Mouse (Mus musculus) monocyte, adult 2 months (primary cell): ENCODE measurements around the gene Ccna2.
"Not testable (repeated sequence)": the region's sequence is repeated elsewhere in the genome, so short reads cannot be mapped to it uniquely, and the experiment has no call there.

ENCODE experiments used
- DNase-seq, 2 experiments: peaks; one replicate each; pipeline ENCODE4 v3.0.0; 2022; ENCODE audit warnings: low spot score in 2 of 2, low read depth in 1 of 2

The Ccna2 gene

GRCm38 (mm10) chr3:36571827-36572378, at the start of gene Ccna2:
Gene Ccna2, minus strand, starts transcription at chr3:36572150.
- DNase-seq, result peak; percentile 96

- DNase-seq, result no peak
Measured at GRCm38 (mm10) chr3:36618181-36618580, 46.2 kb upstream of the Ccna2 start.

GRCm38 (mm10) chr3:36613908-36614255, 41.9 kb upstream of the Ccna2 start:
- DNase-seq, result no peak

- peak; percentile 32 to 39 for DNase-seq
Measured at GRCm38 (mm10) chr3:36613202-36613907, 41.4 kb upstream of the Ccna2 start, which contains the start of gene Bbs7. Gene Bbs7, minus strand, starts transcription at chr3:36613477.

GRCm38 (mm10) chr3:36612687-36613086, 40.7 kb upstream of the Ccna2 start:
- no peak for DNase-seq

- DNase-seq, result no peak
Measured at GRCm38 (mm10) chr3:36605894-36606783, 34.2 kb upstream of the Ccna2 start.

- DNase-seq, result not testable (repeated sequence)
Measured at GRCm38 (mm10) chr3:36599773-36600172, 27.8 kb upstream of the Ccna2 start.

GRCm38 (mm10) chr3:36598811-36599210, 26.9 kb upstream of the Ccna2 start:
- no peak for DNase-seq

- DNase-seq, result no peak
Measured at GRCm38 (mm10) chr3:36571361-36571826, 556 bp downstream of the Ccna2 start.

- DNase-seq, result no peak
Measured at GRCm38 (mm10) chr3:36569836-36570235, 2.1 kb downstream of the Ccna2 start.

GRCm38 (mm10) chr3:36563666-36564065, 8.3 kb downstream of the Ccna2 start:
- DNase-seq, result no peak

GRCm38 (mm10) chr3:36559606-36560005, 12.3 kb downstream of the Ccna2 start:
- no peak for DNase-seq

GRCm38 (mm10) chr3:36557601-36558000, 14.3 kb downstream of the Ccna2 start:
- DNase-seq, result no peak

- peak; percentile 74 to 88 for DNase-seq
Measured at GRCm38 (mm10) chr3:36552406-36553047, 19.4 kb downstream of the Ccna2 start, which contains the start of gene Exosc9. Gene Exosc9, plus strand, starts transcription at chr3:36552606.

- no peak for DNase-seq
Measured at GRCm38 (mm10) chr3:36551851-36552384, 20.0 kb downstream of the Ccna2 start.

GRCm38 (mm10) chr3:36551343-36551742, 20.6 kb downstream of the Ccna2 start:
- no peak for DNase-seq

- DNase-seq, result no peak
Measured at GRCm38 (mm10) chr3:36544961-36545360, 27.0 kb downstream of the Ccna2 start.

- DNase-seq, result no peak
Measured at GRCm38 (mm10) chr3:36541399-36541798, 30.6 kb downstream of the Ccna2 start.

- no peak for DNase-seq
Measured at GRCm38 (mm10) chr3:36540756-36541155, 31.2 kb downstream of the Ccna2 start.

GRCm38 (mm10) chr3:36537701-36538470, 34.1 kb downstream of the Ccna2 start:
- DNase-seq, result no peak
